Mouse (Mus musculus) left cerebral cortex, postnatal 25 days (tissue): Measurements from ENCODE around the gene Calm4. TPM values are rescaled to one million over a fixed set of nuclear protein-coding genes. Genes with fewer than 3 reads are reported as not detected.
A peak's percentile ranks its signal among the peaks of the same experiment; 100 is the strongest.

ENCODE experiments used
- DNase-seq, 2 experiments: peaks; one replicate each; pipeline ENCODE4 v3.0.0; 2022; ENCODE audit warnings: low spot score in 2 of 2, mixed read lengths in 1 of 2
- intact Hi-C: fragments of 180-260 bp; cut with DNase I; formaldehyde crosslinking; loops from one replicate; pipeline ENCODE4 v1.15.1; 2025
- total RNA-seq, 2 experiments: library from RNA; stranded (reverse); gene quantifications; 2 replicates each; pipeline ENCODE4 v1.2.3; 2021

Calm4 gene
- total RNA-seq, 2 experiments from 2014 or later, result not detected

DNA sequence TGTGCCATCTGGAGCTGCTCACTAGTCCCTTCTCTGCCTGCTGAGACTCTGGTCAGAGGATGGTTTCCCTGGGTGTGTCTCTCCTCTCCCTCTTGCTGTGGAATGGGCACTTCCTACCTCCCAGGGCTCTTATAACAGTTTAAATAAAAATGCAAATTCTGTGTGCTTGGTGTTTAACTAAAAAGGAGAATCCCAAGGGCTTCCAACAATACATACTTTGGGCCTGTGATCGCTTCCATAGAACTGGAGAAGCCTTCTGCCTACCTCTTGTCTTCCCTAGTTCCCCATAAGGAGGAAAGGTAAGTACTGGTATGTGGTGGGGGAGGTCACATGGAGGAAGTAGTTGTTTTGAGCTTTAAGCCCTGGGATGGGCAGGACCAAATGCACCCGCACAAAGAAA is 17.3 kb downstream of the Calm4 start:
- intact Hi-C loops, result no loop called here

GRCm38 (mm10) chr13:3856252-3856651 is 18.7 kb downstream of the Calm4 start:
- DNase-seq, result no peak
- intact Hi-C loops, result no loop called here

More for the DNA sequence above, 17.3 kb downstream of the Calm4 start:
- DNase-seq, result no peak

DNA sequence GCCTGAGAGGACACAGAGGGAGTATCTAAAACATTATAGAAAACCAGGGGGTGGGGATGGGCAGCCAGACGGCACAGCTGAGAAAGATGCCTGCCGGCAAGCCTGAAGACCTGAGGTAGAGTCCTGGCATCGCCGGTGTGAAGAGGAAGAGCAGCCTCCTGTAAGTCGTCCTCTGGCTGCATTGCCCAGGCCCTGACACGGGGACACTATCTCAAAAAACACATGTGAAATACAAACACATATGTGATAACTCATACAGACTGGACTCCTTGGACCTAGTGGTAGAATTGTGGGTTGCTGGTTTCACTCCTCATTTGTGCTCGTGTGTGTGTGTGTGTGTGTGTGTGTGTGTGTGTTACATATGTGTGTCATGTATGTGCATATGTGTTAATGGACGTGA is 23.7 kb downstream of the Calm4 start:
- intact Hi-C loops, result no loop called here
- DNase-seq, result no peak

DNA sequence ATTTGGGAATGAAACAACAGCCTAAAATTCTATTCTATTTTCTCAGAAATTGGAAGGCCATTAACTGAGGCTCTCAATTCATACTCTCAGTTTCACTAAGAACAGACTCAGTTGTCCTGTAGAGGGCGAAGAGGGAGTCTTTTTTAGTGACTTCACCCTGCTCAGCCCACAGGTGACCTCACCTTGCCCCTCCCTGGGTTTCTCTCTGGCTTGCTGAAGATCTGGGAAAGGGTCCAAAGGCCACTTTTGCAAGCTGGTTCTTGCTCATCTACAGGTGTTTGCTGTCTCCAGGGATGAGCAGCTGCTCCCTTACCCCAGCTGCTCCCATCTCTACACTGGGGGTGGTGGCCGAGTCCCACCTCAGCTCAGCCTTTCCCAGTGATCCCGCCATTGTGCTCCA is 24.8 kb downstream of the Calm4 start:
- intact Hi-C loops, result no loop called here
- DNase-seq, result no peak

DNA sequence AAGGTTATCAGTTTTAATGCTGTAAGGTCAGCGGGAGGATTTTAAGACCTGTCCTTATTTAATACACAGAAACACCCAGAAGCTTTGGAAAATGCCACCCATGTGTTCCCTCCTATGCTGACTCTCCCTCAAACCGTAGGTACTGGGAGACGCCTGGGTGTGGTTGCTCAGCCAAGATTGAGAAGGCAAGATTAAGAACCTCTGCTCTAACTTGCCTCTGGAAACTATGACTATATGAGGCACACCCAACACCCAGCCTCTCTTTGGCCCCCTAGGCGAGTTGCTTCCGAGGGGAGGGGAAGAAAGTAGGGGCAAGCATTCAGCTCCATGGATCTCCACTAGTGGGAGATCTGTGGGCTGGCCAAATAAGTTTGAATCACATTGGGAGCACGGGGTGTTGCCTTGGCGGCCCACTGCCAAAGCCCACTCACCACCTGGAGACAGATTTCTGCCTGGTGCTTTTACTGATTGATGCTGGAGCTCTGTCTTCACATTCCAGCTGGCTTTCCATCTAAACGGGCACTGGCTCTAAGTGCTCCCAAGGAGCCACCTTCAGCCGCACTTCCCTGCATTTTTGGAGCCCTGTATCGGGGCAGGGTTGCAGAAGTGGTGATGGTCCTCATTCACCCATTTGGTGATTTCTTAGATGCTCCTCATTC is 25.5 kb downstream of the Calm4 start:
- DNase-seq, result peak; percentile 27 to 86

DNA sequence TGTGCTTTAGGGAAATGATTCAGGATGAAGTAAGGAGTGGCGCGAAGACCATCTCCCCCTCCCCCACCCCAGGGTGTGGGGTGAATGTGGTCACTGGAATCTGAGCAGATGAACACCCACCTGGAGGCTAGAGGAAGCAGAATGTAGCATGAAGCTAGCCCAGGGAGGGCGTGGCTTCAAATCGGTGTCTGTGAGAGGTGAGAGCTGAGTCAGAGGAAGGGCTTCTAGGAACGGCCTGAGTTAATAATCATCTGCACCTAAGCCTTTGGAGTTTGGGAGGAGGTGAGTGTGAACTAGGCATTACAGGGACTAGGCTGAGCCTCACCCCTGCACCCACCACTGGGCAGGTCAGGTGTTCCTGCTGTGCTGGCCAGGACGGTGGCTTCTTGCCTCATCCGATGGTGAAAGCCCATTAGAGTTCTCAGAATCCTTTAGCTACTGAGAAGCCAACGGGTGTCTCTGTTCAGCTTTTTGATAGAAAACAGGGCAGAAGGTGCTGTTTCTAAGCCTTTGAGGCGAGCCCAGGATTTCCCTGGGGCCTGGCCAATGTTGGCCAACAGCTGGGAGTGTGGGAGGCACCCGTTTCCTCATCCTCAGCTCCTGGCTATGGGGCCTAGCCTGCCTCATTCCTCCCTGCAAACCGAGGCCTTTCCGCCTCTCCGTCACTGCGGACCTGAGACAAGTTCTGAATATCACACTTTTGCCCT is 28.2 kb downstream of the Calm4 start:
- no peak for DNase-seq
- intact Hi-C loops, result no loop called here

More for the DNA sequence above, 25.5 kb downstream of the Calm4 start:
- intact Hi-C loops, result no loop called here

DNA sequence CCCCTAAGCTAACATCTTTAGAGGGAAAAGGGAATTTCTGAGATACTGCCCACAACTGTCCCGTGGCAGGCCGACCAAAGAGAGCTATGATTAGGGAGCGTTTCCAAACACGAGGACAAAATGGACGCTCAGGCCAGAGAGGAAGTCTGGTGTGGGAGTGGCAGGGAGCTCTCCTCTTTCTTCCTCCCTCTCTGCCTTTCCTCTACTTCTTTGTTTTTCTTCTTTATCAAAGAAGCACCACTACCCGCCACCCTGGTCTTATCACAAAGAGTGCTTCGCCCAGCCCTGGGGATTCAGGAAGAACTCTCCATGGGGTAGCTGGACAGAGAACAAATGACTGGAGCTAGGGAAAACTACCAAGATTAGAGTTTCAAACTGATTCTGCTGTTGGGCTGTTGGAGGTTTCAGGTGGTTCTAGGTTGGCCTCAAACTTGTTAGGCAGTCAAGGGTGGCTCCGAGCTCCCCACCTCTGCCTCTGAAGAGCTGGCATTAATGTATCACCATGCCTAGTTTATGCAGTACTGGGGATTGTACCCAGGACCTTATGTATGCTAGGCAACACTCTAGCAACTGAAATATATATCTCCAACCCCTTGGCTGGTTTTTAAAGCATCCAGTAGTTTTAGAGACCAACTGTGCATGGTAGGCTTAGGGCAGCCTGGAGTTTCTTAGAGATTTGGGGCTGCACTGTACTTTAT is 28.9 kb downstream of the Calm4 start:
- no peak for DNase-seq
- intact Hi-C loops, result no loop called here

- intact Hi-C loops, result no loop called here
- no peak for DNase-seq
Measured at GRCm38 (mm10) chr13:3867158-3867557, 29.6 kb downstream of the Calm4 start.

GRCm38 (mm10) chr13:3869901-3870300 is 32.3 kb downstream of the Calm4 start:
- intact Hi-C loops, result no loop called here

GRCm38 (mm10) chr13:3872832-3873231 is 35.3 kb downstream of the Calm4 start:
- no peak for DNase-seq
- intact Hi-C loops, result no loop called here

More at GRCm38 (mm10) chr13:3869901-3870300, 32.3 kb downstream of the Calm4 start:
- no peak for DNase-seq

DNA sequence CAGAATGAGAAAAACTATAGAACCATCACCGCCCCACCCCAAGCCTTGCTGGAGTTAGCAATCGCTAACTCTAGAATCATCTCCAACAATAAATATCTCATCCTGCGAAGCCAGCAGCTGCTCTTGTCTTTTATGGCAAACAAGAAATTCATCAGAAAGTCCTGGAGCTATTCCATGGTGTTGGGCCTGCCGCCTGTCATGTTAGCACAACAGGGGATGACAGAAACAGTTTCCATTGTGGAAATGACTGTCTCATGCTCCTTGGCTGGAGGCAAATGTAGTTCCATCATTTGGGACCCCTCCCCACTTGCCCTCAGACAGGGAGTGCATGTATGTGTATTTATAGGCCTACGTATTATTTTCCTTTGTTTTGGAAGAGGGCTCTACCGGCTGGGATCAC is 38.9 kb downstream of the Calm4 start:
- intact Hi-C loops, result loop anchor here (5.0 kb wide), 1 partner anchor 99 kb away; no protein-coding TSS in a partner anchor
- DNase-seq, result peak in 1 of 2 experiments; percentile 38

GRCm38 (mm10) chr13:3877185-3877584 is 39.6 kb downstream of the Calm4 start:
- no peak for DNase-seq
- intact Hi-C loops, result loop anchor here (5.0 kb wide), 1 partner anchor 100 kb away; no protein-coding TSS in a partner anchor

GRCm38 (mm10) chr13:3877679-3878220 is 40.2 kb downstream of the Calm4 start:
- intact Hi-C loops, result loop anchor here (5.0 kb wide), 1 partner anchor 100 kb away; no protein-coding TSS in a partner anchor
- DNase-seq, result no peak

GRCm38 (mm10) chr13:3886663-3887062 is 49.1 kb downstream of the Calm4 start:
- intact Hi-C loops, result no loop called here
- DNase-seq, result no peak

Other genes starting within 250 kb of the Calm4 start
- gene Fam208b, start 226.6 kb upstream of the Calm4 start, total RNA-seq, result 10 to 100 TPM; 24.7 to 30.1 TPM
- 10 to 100 TPM; 39.3 to 40.5 TPM for gene Asb13, start 203.7 kb upstream of the Calm4 start, total RNA-seq
- not detected for gene Calml3, start 33.4 kb upstream of the Calm4 start, total RNA-seq
- not detected for gene Calm5, start 16.4 kb downstream of the Calm4 start, total RNA-seq
- 10 to 100 TPM; 44.0 to 50.3 TPM for gene Net1, start 80.5 kb downstream of the Calm4 start, total RNA-seq
- not detected for gene Tubal3, start 80.5 kb downstream of the Calm4 start, total RNA-seq
- under 1 TPM in 1 of 2 experiments, not detected in 1; 0.23 TPM for gene Ucn3, start 107.6 kb downstream of the Calm4 start, total RNA-seq
- 1 to 10 TPM in 1 of 2 experiments, under 1 TPM in 1; 0.94 to 1.8 TPM for gene Akr1c14, start 211.3 kb downstream of the Calm4 start, total RNA-seq